Mouse (Mus musculus) embryonic facial prominence, embryonic 11.5 days (tissue): Measurements from ENCODE around the gene Gm20388. TPM values are rescaled to one million over a fixed set of nuclear protein-coding genes. Genes with fewer than 3 reads are reported as not detected.
A peak's percentile ranks its signal among the peaks of the same experiment; 100 is the strongest.

ENCODE experiments used
- ATAC-seq: fragments of 200-750 bp; cut with Nextera tagmentation; replicated peaks from 2 replicates; pipeline ENCODE4 v1.8.0; 2017; ENCODE audit warnings: low read depth; ENCODE audit not compliant: insufficient number of reproducible peaks, low FRiP score, low TSS enrichment
- DNase-seq: peaks from one replicate; pipeline ENCODE4 v3.0.0-alpha.2; 2015; ENCODE audit warnings: low spot score
- H3K27ac ChIP-seq: fragments of 300-500 bp; sonication (generic); replicated peaks from 2 replicates; pipeline ENCODE4 v1.5.1; 2014; ENCODE audit warnings: mild to moderate bottlenecking, low read depth, low read length, control low read depth
- H3K27me3 ChIP-seq: fragments of 300-500 bp; sonication (generic); 2 replicates; pipeline ENCODE4 v1.6.1; 2014; ENCODE audit warnings: mild to moderate bottlenecking, low read length, moderate library complexity, mixed read lengths; ENCODE audit not compliant: control insufficient read depth, insufficient read depth
- H3K36me3 ChIP-seq: fragments of 300-500 bp; sonication (generic); replicated peaks from 2 replicates; pipeline ENCODE4 v1.6.1; 2014; ENCODE audit warnings: low read depth, mild to moderate bottlenecking, low read length, moderate library complexity, mixed read lengths; ENCODE audit not compliant: control insufficient read depth, insufficient read depth
- H3K4me1 ChIP-seq: fragments of 300-500 bp; sonication (generic); 2 replicates; pipeline ENCODE4 v1.6.1; 2014; ENCODE audit warnings: low read length, mixed read lengths; ENCODE audit not compliant: control insufficient read depth, insufficient read depth
- H3K4me2 ChIP-seq: fragments of 300-500 bp; sonication (generic); 2 replicates; pipeline ENCODE4 v1.6.1; 2014; ENCODE audit warnings: low read depth, mild to moderate bottlenecking, control low read depth, low read length, moderate library complexity
- H3K4me3 ChIP-seq: fragments of 300-500 bp; sonication (generic); 2 replicates; pipeline ENCODE4 v1.5.1; 2014; ENCODE audit warnings: low read depth, low read length, control low read depth
- H3K9ac ChIP-seq: fragments of 300-500 bp; sonication (generic); replicated peaks from 2 replicates; pipeline ENCODE4 v1.6.1; 2014; ENCODE audit warnings: mild to moderate bottlenecking, control low read depth, low read length
- H3K9me3 ChIP-seq: fragments of 300-500 bp; sonication (generic); replicated peaks from 2 replicates; pipeline ENCODE4 v1.6.1; 2016; ENCODE audit warnings: mild to moderate bottlenecking, low read length, inconsistent platforms, mixed read lengths; ENCODE audit not compliant: control insufficient read depth
- WGBS: fragments of 180-500 bp; shearing (Covaris S2); extraction: QIAGEN DNeasy Blood & Tissue Kit; methylation state at CpG from one replicate; pipeline ENCODE4 v1.1.7; 2014; 5-methylcytosine and 5-hydroxymethylcytosine counted together
- polyA plus RNA-seq: library from polyadenylated mRNA; unstranded; fragments of >200 nt; fragmentation: Nextera tagmentation; extraction: Ambion mirVana; gene quantifications from 2 replicates; pipeline ENCODE4 v1.2.1, GENCODE M21; 2014

Gene Gm20388
- polyA plus RNA-seq, 1 experiment from 2014 or later, result 3.1 TPM

GRCm38 (mm10) chr8:124343991-124344390 lies 4433.4 kb downstream of the Gm20388 start:
- no peak for DNase-seq
- no peaks in the 10 kb centered on the region; the same call in 1 of the 2 replicates for H3K36me3 ChIP-seq
- no peaks in the 10 kb centered on the region for H3K9me3 ChIP-seq
- H3K4me2 ChIP-seq, result no peak overlapping the region
- no peaks in the 10 kb centered on the region for H3K4me1 ChIP-seq
- H3K4me3 ChIP-seq, result no peak overlapping the region
- no peaks in the 10 kb centered on the region for H3K27me3 ChIP-seq
- no peak overlapping the region for H3K27ac ChIP-seq
- 92% methylated on average over 12 of the region's 12 CpGs for WGBS
- no peak for ATAC-seq
- H3K9ac ChIP-seq, result no peak overlapping the region

GRCm38 (mm10) chr8:124345098-124345497 lies 4434.5 kb downstream of the Gm20388 start:
- H3K9me3 ChIP-seq, result no peaks in the 10 kb centered on the region
- no peaks in the 10 kb centered on the region for H3K4me1 ChIP-seq
- WGBS, result 86% methylated on average over 10 of the region's 10 CpGs
- no peak overlapping the region for H3K27ac ChIP-seq
- no peak overlapping the region for H3K4me2 ChIP-seq
- no peaks in the 10 kb centered on the region for H3K27me3 ChIP-seq
- ATAC-seq, result no peak
- H3K9ac ChIP-seq, result no peak overlapping the region
- DNase-seq, result no peak
- no peak overlapping the region for H3K4me3 ChIP-seq
- no peaks in the 10 kb centered on the region; the same call in 1 of the 2 replicates for H3K36me3 ChIP-seq

GRCm38 (mm10) chr8:124346852-124347523 lies 4436.3 kb downstream of the Gm20388 start:
- H3K4me1 ChIP-seq, result no peaks in the 10 kb centered on the region
- no peak overlapping the region for H3K9ac ChIP-seq
- peak; percentile 78 for DNase-seq
- no peaks in the 10 kb centered on the region; the same call in 1 of the 2 replicates for H3K36me3 ChIP-seq
- H3K9me3 ChIP-seq, result no peaks in the 10 kb centered on the region
- 40% methylated on average over 19 of the region's 19 CpGs for WGBS
- H3K27me3 ChIP-seq, result no peaks in the 10 kb centered on the region
- ATAC-seq, result 0 out of 2 replicates have a peak, but pooled peaks have one; percentile 37
- no peak overlapping the region for H3K4me3 ChIP-seq
- H3K4me2 ChIP-seq, result no peak overlapping the region
- H3K27ac ChIP-seq, result no peak overlapping the region

- H3K27ac ChIP-seq, result no peak overlapping the region
- WGBS, result 33% methylated on average over 1 of the region's 1 CpGs
- no peaks in the 10 kb centered on the region; the same call in 1 of the 2 replicates for H3K36me3 ChIP-seq
- no peaks in the 10 kb centered on the region for H3K27me3 ChIP-seq
- no peaks in the 10 kb centered on the region for H3K4me1 ChIP-seq
- DNase-seq (no peak), ATAC-seq (no peak)
- H3K4me3 ChIP-seq, result no peak overlapping the region
- no peak overlapping the region for H3K4me2 ChIP-seq
- H3K9ac ChIP-seq, result no peak overlapping the region
- no peaks in the 10 kb centered on the region for H3K9me3 ChIP-seq
Observed at GRCm38 (mm10) chr8:124348087-124348486, 4437.4 kb downstream of the Gm20388 start.

- no peaks in the 10 kb centered on the region for H3K9me3 ChIP-seq
- no peaks in the 10 kb centered on the region for H3K27me3 ChIP-seq
- H3K27ac ChIP-seq, result no peak overlapping the region
- H3K4me3 ChIP-seq, result no peak overlapping the region
- DNase-seq (peak; percentile 81), ATAC-seq (no peak)
- H3K9ac ChIP-seq, result no peak overlapping the region
- H3K4me1 ChIP-seq, result no peaks in the 10 kb centered on the region
- WGBS, result 37% methylated on average over 7 of the region's 7 CpGs
- H3K4me2 ChIP-seq, result no peak overlapping the region
- no peaks in the 10 kb centered on the region for H3K36me3 ChIP-seq
Observed at GRCm38 (mm10) chr8:124349663-124350062, 4439.0 kb downstream of the Gm20388 start.

- no peaks in the 10 kb centered on the region for H3K9me3 ChIP-seq
- no peak overlapping the region for H3K4me2 ChIP-seq
- no peak overlapping the region for H3K4me3 ChIP-seq
- no peak overlapping the region for H3K9ac ChIP-seq
- no peak for ATAC-seq
- no peaks in the 10 kb centered on the region for H3K36me3 ChIP-seq
- H3K27me3 ChIP-seq, result no peaks in the 10 kb centered on the region
- WGBS, result 67% methylated on average over 5 of the region's 5 CpGs
- DNase-seq, result no peak
- H3K4me1 ChIP-seq, result no peaks in the 10 kb centered on the region
- no peak overlapping the region for H3K27ac ChIP-seq
Observed at GRCm38 (mm10) chr8:124351636-124352035, 4441.0 kb downstream of the Gm20388 start.

GRCm38 (mm10) chr8:124360911-124361310 lies 4450.3 kb downstream of the Gm20388 start:
- WGBS, result 86% methylated on average over 3 of the region's 3 CpGs
- Histone ChIP-seq H3K36me3 (no peaks in the 10 kb centered on the region), H3K4me2 (no peak overlapping the region), H3K27ac (no peak overlapping the region), H3K27me3 (no peaks in the 10 kb centered on the region), H3K9ac (no peak overlapping the region), H3K9me3 (no peaks in the 10 kb centered on the region), H3K4me3 (no peak overlapping the region), H3K4me1 (no peaks in the 10 kb centered on the region)
- ATAC-seq (no peak), DNase-seq (no peak)

GRCm38 (mm10) chr8:124361773-124362427 lies 4451.3 kb downstream of the Gm20388 start:
- no peak overlapping the region for H3K4me2 ChIP-seq
- H3K27ac ChIP-seq, result no peak overlapping the region
- ATAC-seq, result no peak
- WGBS, result 76% methylated on average over 11 of the region's 11 CpGs
- H3K9me3 ChIP-seq, result no peaks in the 10 kb centered on the region
- H3K9ac ChIP-seq, result no peak overlapping the region
- DNase-seq, result no peak
- no peaks in the 10 kb centered on the region for H3K36me3 ChIP-seq
- H3K4me3 ChIP-seq, result no peak overlapping the region
- no peaks in the 10 kb centered on the region for H3K27me3 ChIP-seq
- no peaks in the 10 kb centered on the region for H3K4me1 ChIP-seq
